Mouse (Mus musculus): ENCODE results near the gene Golgb1.

The Golgb1 gene

GRCm38 (mm10) chr16:36943591-36943990 is 68.7 kb downstream of the Golgb1 start:
- DNase-seq (ENCODE audit: low read depth, low spot score) = no peak

- DNase-seq (ENCODE audit: low read depth, low spot score) = peak; percentile 31
Observed at GRCm38 (mm10) chr16:36944895-36945424, 70.0 kb downstream of the Golgb1 start.

- no peak for DNase-seq (ENCODE audit: low read depth, low spot score)
Observed at GRCm38 (mm10) chr16:36946459-36947159, 71.7 kb downstream of the Golgb1 start.

GRCm38 (mm10) chr16:36947646-36948197 is 72.8 kb downstream of the Golgb1 start:
- no peak for DNase-seq (ENCODE audit: low read depth, low spot score)

GRCm38 (mm10) chr16:36949614-36950336 is 74.8 kb downstream of the Golgb1 start:
- DNase-seq (ENCODE audit: low read depth, low spot score) = peak; percentile 36

GRCm38 (mm10) chr16:36951029-36951428 is 76.1 kb downstream of the Golgb1 start:
- no peak for DNase-seq (ENCODE audit: low read depth, low spot score)

GRCm38 (mm10) chr16:36955106-36955505 is 80.2 kb downstream of the Golgb1 start:
- no peak for DNase-seq (ENCODE audit: low read depth, low spot score)

GRCm38 (mm10) chr16:36963415-36963814 is 88.5 kb downstream of the Golgb1 start:
- DNase-seq (ENCODE audit: low read depth, low spot score) = no peak

GRCm38 (mm10) chr16:36979127-36979526 is 104.2 kb downstream of the Golgb1 start:
- DNase-seq (ENCODE audit: low read depth, low spot score) = no peak

Measured in R1 (cell line).